Mouse (Mus musculus) CH12.LX (cell line): ENCODE measurements around the gene Unc13b.

ENCODE experiments used
- CTCF ChIP-seq, 2 experiments: IDR thresholded peaks in 1 of 2; conservative IDR thresholded peaks in 1 of 2; 2 replicates each; pipeline ENCODE4 v1.5.1; 2011 to 2012; ENCODE audit warnings: low read depth in 2 of 2, low read length in 2 of 2, improper control_type of control experiment in 1 of 2, inconsistent platforms in 1 of 2, mild to moderate bottlenecking in 1 of 2, moderate library complexity in 1 of 2
- POLR2A ChIP-seq: IDR thresholded peaks from 2 replicates; pipeline ENCODE4 v1.6.1; 2011; ENCODE audit warnings: low read depth, mild to moderate bottlenecking, improper control_type of control experiment, low read length
- USF1 ChIP-seq: IDR thresholded peaks from 2 replicates; pipeline ENCODE4 v1.6.1; 2014; ENCODE audit warnings: low read depth, mild to moderate bottlenecking, inconsistent platforms, low read length, improper control_type of control experiment

GRCm38 (mm10) chr4:43232985-43233384, 174.2 kb downstream of the Unc13b start:
- TF ChIP-seq CTCF (conservative IDR thresholded peaks at IDR 0.05 in 1 of 2, IDR thresholded peaks at IDR 0.05 in 1 of 2; ENCODE audit: low read depth in 2 of 2, low read length in 2 of 2) (no peak), USF1 (no peak), POLR2A (no peak)
